Mouse (Mus musculus) heart, embryonic 14.5 days (tissue): ENCODE data around the gene Pdxp. TPM values are rescaled to one million over a fixed set of nuclear protein-coding genes. Genes with fewer than 3 reads are reported as not detected.

Experiments
- ATAC-seq: fragments of 200-750 bp; cut with Nextera tagmentation; 2 replicates; pipeline ENCODE4 v1.8.0; 2017; ENCODE audit warnings: low read depth, moderate TSS enrichment; ENCODE audit not compliant: insufficient number of reproducible peaks, insufficient read depth, low FRiP score
- H3K27ac ChIP-seq, 2 experiments: fragments of 200-500 bp in 1 of 2; fragments of 300-500 bp in 1 of 2; sonication (generic) in 1 of 2; replicated peaks in 1 of 2; 2 replicates each; pipeline ENCODE4 v1.5.1; 2012 to 2014; ENCODE audit warnings: low read depth in 2 of 2, low read length in 2 of 2, control low read depth in 1 of 2, mild to moderate bottlenecking in 1 of 2, mixed read lengths in 1 of 2; ENCODE audit not compliant: control insufficient read depth in 1 of 2, insufficient read depth in 1 of 2
- H3K27me3 ChIP-seq: fragments of 300-500 bp; sonication (generic); 2 replicates; pipeline ENCODE4 v1.6.1; 2014; ENCODE audit warnings: mild to moderate bottlenecking, low read length, control low read depth; ENCODE audit not compliant: control insufficient read depth, insufficient read depth
- H3K36me3 ChIP-seq: fragments of 300-500 bp; sonication (generic); 2 replicates; pipeline ENCODE4 v1.6.1; 2014; ENCODE audit warnings: mild to moderate bottlenecking, control low read depth, low read length, mixed read lengths; ENCODE audit not compliant: control insufficient read depth, insufficient read depth
- H3K4me1 ChIP-seq, 2 experiments: fragments of 200-500 bp in 1 of 2; fragments of 300-500 bp in 1 of 2; sonication (generic) in 1 of 2; 2 replicates each; pipeline ENCODE4 v1.6.1; 2012 to 2014; ENCODE audit warnings: low read length in 2 of 2, control low read depth in 1 of 2, mixed read lengths in 1 of 2; ENCODE audit not compliant: control insufficient read depth in 2 of 2, insufficient read depth in 2 of 2
- H3K4me2 ChIP-seq: fragments of 300-500 bp; sonication (generic); 2 replicates; pipeline ENCODE4 v1.6.1; 2014; ENCODE audit warnings: mild to moderate bottlenecking, low read length
- H3K4me3 ChIP-seq, 2 experiments: fragments of 200-500 bp in 1 of 2; fragments of 300-500 bp in 1 of 2; sonication (generic) in 1 of 2; 2 replicates each; pipeline ENCODE4 v1.5.1; 2012 to 2014; ENCODE audit warnings: low read length in 2 of 2, mild to moderate bottlenecking in 2 of 2, control low read depth in 1 of 2, low read depth in 1 of 2, moderate library complexity in 1 of 2; ENCODE audit not compliant: control insufficient read depth in 1 of 2, insufficient read depth in 1 of 2
- H3K9ac ChIP-seq: fragments of 300-500 bp; sonication (generic); 2 replicates; pipeline ENCODE4 v1.6.1; 2014; ENCODE audit warnings: mild to moderate bottlenecking, low read length
- H3K9me3 ChIP-seq: fragments of 300-500 bp; sonication (generic); 2 replicates; pipeline ENCODE4 v1.6.1; 2016; ENCODE audit warnings: low read length, control low read depth; ENCODE audit not compliant: control insufficient read depth
- WGBS: fragments of 180-500 bp; shearing (Covaris S2); extraction: QIAGEN DNeasy Blood & Tissue Kit; methylation state at CpG from one replicate; pipeline ENCODE4 v1.1.7; 2014; 5-methylcytosine and 5-hydroxymethylcytosine counted together
- microRNA-seq: library from miRNA; unstranded; fragments of <30 nt; microRNA quantifications from one replicate; pipeline ENCODE4, GENCODE M21; 2016
- polyA plus RNA-seq: library from polyadenylated mRNA; unstranded; fragments of >200 nt; fragmentation: Nextera tagmentation; extraction: Ambion mirVana; gene quantifications from 2 replicates; pipeline ENCODE4 v1.2.1, GENCODE M21; 2014

Gene Pdxp
- polyA plus RNA-seq, 1 experiment from 2014 or later: 26.2 TPM

GRCm38 (mm10) chr15:78956351-78956750 is 42.6 kb downstream of the Pdxp start:
- Histone ChIP-seq H3K27me3 (no peaks in the 10 kb centered on the region), H3K4me3 (no peak overlapping the region), H3K9ac (no peak overlapping the region), H3K9me3 (no peaks in the 10 kb centered on the region), H3K4me1 (no peaks in the 10 kb centered on the region), H3K27ac (no peak overlapping the region), H3K36me3 (no peaks in the 10 kb centered on the region), H3K4me2 (no peak overlapping the region)
- no peak for ATAC-seq
- WGBS: 59% methylated on average over 4 of the region's 4 CpGs

- Histone ChIP-seq H3K4me1 (no peaks in the 10 kb centered on the region), H3K27ac (no peak overlapping the region), H3K36me3 (no peaks in the 10 kb centered on the region), H3K4me3 (no peak overlapping the region), H3K9ac (no peak overlapping the region), H3K27me3 (no peaks in the 10 kb centered on the region), H3K4me2 (no peak overlapping the region), H3K9me3 (no peaks in the 10 kb centered on the region)
- no peak for ATAC-seq
- WGBS: 52% methylated on average over 15 of the region's 15 CpGs
Observed at GRCm38 (mm10) chr15:78957021-78957420, 43.3 kb downstream of the Pdxp start.

GRCm38 (mm10) chr15:78959537-78959936 is 45.8 kb downstream of the Pdxp start:
- Histone ChIP-seq H3K4me2 (no peak overlapping the region), H3K27me3 (no peaks in the 10 kb centered on the region), H3K9me3 (no peaks in the 10 kb centered on the region), H3K9ac (no peak overlapping the region), H3K4me1 (peaks cover 0 to 2% of the 10 kb centered on the region in 2 experiments; a peak in 1 of 4 replicates), H3K4me3 (no peak overlapping the region), H3K27ac (no peak overlapping the region), H3K36me3 (no peaks in the 10 kb centered on the region)
- 87% methylated on average over 11 of the region's 11 CpGs for WGBS
- ATAC-seq: no peak

- H3K27ac ChIP-seq: no peak overlapping the region
- no peak overlapping the region for H3K4me2 ChIP-seq
- no peaks in the 10 kb centered on the region for H3K27me3 ChIP-seq
- ATAC-seq: no peak
- WGBS: 66% methylated on average over 4 of the region's 4 CpGs
- no peaks in the 10 kb centered on the region for H3K36me3 ChIP-seq
- no peak overlapping the region for H3K4me3 ChIP-seq
- no peaks in the 10 kb centered on the region for H3K9me3 ChIP-seq
- peaks cover 0 to 2% of the 10 kb centered on the region in 2 experiments; a peak in 1 of 4 replicates for H3K4me1 ChIP-seq
- no peak overlapping the region for H3K9ac ChIP-seq
Observed at GRCm38 (mm10) chr15:78960088-78960487, 46.4 kb downstream of the Pdxp start.

- ATAC-seq: no peak
- no peaks in the 10 kb centered on the region for H3K36me3 ChIP-seq
- no peak overlapping the region for H3K9ac ChIP-seq
- H3K4me3 ChIP-seq: no peak overlapping the region
- H3K9me3 ChIP-seq: no peaks in the 10 kb centered on the region
- H3K4me2 ChIP-seq: no peak overlapping the region
- H3K27me3 ChIP-seq: no peaks in the 10 kb centered on the region
- no peak overlapping the region for H3K27ac ChIP-seq
- peaks cover 0 to 2% of the 10 kb centered on the region in 2 experiments; a peak in 1 of 4 replicates for H3K4me1 ChIP-seq
- WGBS: 24% methylated on average over 2 of the region's 2 CpGs
Observed at GRCm38 (mm10) chr15:78962885-78963284, 49.2 kb downstream of the Pdxp start.

Small RNA genes within 50 kb of the gene (microRNA-seq; reads per million reads assigned to microRNA genes)
- gene Mir6955: not detected

Other genes starting within 250 kb of the Pdxp start
- not detected in 2 replicates for gene Elfn2, start 195.1 kb upstream of the Pdxp start, polyA plus RNA-seq
- gene Mfng, start 140.4 kb upstream of the Pdxp start, polyA plus RNA-seq: 8.2 and 8.3 TPM in 2 replicates
- 6.5 and 7.1 TPM in 2 replicates for gene Card10, start 110.9 kb upstream of the Pdxp start, polyA plus RNA-seq
- gene Cdc42ep1, start 71.3 kb upstream of the Pdxp start, polyA plus RNA-seq: 29.0 and 30.1 TPM in 2 replicates
- gene Lgals2, start 58.4 kb upstream of the Pdxp start, polyA plus RNA-seq: not detected in 2 replicates
- gene Gga1, start 36.7 kb upstream of the Pdxp start, polyA plus RNA-seq: 30.7 and 33.2 TPM in 2 replicates
- 0.16 TPM in 1 of 2 replicates, not detected in the other for gene Gm49510, start 14.3 kb upstream of the Pdxp start, polyA plus RNA-seq
- gene Sh3bp1, start 14.2 kb upstream of the Pdxp start, polyA plus RNA-seq: 13.6 and 14.5 TPM in 2 replicates
- gene Lgals1, start 12.8 kb downstream of the Pdxp start, polyA plus RNA-seq: 708 and 842 TPM in 2 replicates
- 30.5 and 32.6 TPM in 2 replicates for gene Nol12, start 21.0 kb downstream of the Pdxp start, polyA plus RNA-seq
- 34.9 and 41.1 TPM in 2 replicates for gene Triobp, start 33.8 kb downstream of the Pdxp start, polyA plus RNA-seq
- 102 and 117 TPM in 2 replicates for gene H1f0, start 114.5 kb downstream of the Pdxp start, polyA plus RNA-seq
- not detected in 2 replicates for gene Galr3, start 128.0 kb downstream of the Pdxp start, polyA plus RNA-seq
- 20.2 and 23.0 TPM in 2 replicates for gene Ankrd54, start 149.0 kb downstream of the Pdxp start, polyA plus RNA-seq
- 144 and 153 TPM in 2 replicates for gene Eif3l, start 161.3 kb downstream of the Pdxp start, polyA plus RNA-seq
- 18.9 and 20.2 TPM in 2 replicates for gene Micall1, start 195.0 kb downstream of the Pdxp start, polyA plus RNA-seq
- 271 and 299 TPM in 2 replicates for gene Polr2f, start 227.1 kb downstream of the Pdxp start, polyA plus RNA-seq
- 5.6 and 8.4 TPM in 2 replicates for gene 1700088E04Rik, start 227.3 kb downstream of the Pdxp start, polyA plus RNA-seq